Mouse (Mus musculus): Measurements from ENCODE around the gene Bcor.

Gene Bcor

DNA sequence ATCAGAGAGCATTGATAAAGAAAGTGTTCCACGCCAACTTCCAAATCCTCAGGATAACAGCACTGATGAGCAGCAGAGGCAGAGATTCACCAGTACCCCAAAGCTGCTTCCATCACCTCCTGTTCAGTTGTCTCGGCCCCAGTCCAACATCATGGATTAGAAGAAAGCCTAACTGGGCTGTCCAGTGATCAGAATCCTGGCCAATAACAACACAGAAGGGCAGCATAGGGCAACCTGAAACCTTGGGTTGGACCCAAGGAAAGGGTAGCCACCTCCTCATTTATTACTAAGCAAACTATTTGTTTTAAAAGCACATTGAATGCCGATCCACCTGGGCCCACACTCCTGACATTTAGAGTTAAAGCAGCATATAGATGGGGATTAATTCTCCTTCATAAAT, 99.3 kb downstream of the Bcor start:
- no peak for DNase-seq

DNA sequence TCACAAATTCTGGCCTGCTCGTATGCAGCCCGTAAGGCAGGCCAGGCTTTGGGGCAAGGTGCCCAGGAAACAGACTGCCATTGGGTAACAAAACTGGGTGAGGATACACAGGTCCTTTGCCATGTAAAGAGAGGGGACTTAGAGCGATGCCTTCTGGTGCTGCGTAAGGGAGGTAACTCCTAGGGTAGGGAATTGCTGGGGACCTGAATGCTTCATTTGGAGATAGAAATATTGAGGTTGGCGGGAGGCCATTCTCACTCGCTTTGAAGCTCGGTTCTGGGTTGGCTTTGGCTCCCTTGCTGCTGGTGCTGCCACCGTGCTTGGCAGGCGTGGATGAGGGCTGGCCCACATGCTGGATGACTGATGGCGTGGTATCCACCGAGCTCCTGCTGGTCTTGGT, 102.9 kb downstream of the Bcor start:
- DNase-seq: no peak

- no peak for DNase-seq
These were observed 106.7 kb downstream of the Bcor start for GRCm38 (mm10) chrX:12053315-12053914.

DNA sequence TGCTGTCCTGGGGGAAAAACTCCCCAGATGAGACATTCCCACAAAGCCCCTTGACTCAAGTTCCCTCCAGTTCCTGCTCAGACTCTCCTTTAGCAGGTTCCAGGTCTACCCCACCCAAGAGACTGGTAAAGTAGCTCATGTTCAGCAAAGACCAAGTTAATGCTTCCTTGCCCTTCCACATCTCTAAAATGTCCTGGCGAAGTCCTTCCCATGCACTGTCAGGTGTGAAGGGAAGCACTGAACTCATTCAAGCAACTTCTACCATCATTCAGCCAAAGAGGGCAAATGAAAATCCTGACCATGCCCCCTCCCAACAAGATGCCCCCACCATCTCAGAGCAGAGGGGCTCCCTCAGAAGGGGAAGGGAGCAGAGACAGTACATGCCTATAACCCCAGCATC, 107.5 kb downstream of the Bcor start:
- no peak for DNase-seq

DNA sequence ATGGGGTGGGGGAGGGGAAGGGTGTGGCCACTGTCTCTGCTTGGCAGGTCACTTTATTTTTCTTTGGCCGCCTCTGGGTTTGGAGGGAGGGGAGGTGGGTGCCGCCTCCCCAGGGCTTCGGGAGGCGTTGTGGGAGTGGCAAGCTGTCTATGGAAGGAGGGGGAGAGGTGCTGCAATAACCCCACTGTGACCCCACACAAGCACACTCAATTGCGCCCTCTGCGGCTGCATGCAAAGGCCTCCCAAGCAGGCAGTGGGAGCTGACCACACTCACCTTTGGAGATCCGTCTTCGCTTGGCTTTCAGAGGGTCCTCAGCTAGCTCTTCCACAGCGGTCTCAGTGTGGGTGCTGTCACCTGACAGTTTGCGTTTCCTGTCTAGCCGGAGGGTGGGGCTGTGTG, 111.4 kb downstream of the Bcor start:
- no peak for DNase-seq

- no peak for DNase-seq
These were observed 112.0 kb downstream of the Bcor start for GRCm38 (mm10) chrX:12048166-12048565.

- DNase-seq: no peak
These were observed 112.8 kb downstream of the Bcor start for GRCm38 (mm10) chrX:12047223-12047911.

DNA sequence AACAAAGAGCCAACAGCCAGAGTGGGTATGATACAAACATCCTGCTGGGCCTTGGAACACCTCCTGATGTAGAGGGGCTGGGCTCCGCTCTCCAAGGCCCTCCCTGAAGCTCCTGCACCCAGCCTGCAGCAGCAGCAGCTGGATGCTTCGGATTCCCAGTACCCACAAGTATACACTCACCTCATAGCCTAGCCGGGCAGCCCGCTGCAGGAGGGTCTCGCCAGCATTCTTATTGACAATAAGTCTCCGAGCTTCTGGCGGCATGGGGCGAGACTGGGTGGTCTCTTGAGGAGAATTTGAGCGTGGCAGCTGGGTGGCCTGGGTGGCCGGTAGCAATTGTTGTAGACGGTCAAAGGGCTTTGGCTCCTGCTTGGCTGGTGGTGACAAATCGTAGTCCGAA, 113.5 kb downstream of the Bcor start:
- no peak for DNase-seq

- no peak for DNase-seq
These were observed 116.8 kb downstream of the Bcor start for GRCm38 (mm10) chrX:12043352-12043751.

- no peak for DNase-seq
These were observed 118.7 kb downstream of the Bcor start for GRCm38 (mm10) chrX:12041453-12041852.

DNA sequence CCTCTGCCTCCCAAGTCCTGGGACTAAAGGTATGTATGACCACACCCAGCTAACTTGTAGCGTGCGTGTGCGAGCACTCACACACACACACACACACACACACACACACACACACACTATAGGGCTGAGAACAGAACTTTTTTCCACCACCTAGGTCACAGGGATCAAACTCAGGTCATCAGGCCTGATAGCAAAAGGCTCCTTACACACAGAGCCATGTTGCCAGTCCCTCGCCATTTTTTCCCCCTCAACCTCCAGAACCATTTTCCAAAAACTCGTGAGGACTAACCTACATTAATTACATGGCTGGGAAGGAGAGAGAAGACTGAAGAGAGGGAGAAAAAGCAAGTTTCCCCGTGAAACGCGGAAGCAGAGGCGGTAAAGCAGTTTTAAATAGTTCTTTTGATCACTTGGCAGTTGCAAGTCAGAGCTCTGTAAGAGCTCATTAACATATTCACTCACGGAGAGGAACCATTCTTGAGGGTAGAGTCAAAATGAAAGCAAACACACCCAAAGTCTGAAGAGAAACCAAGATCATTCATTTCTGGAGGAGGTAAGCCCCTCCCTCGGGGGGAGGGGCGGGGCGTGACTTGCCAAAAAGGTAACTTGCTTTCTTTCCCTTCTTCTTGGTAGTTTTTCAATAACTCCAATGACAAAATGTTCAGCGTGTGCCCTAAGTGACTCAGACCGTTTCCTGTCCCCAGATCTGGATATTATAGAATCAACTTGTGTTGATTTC, 145.3 kb downstream of the Bcor start:
- DNase-seq: peak; percentile 65

DNA sequence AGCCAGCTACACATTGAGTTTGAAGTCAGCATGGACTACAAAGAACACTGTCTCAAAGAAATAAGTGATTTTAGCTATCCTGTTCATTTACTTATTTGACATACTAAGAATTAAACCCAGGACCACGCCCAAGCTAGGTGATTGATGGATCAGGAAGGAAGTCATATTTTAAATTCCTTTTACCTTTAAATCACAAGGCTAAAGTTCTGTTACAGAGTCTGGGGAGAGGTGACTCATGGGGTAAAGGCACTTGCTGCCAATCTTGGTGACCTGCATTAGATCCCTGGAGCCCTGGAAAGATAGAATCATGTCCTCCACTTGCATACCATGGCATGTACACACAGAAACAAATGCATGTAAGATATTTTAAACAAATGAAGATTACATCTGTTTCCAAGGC, 149.5 kb downstream of the Bcor start:
- DNase-seq: no peak

DNA sequence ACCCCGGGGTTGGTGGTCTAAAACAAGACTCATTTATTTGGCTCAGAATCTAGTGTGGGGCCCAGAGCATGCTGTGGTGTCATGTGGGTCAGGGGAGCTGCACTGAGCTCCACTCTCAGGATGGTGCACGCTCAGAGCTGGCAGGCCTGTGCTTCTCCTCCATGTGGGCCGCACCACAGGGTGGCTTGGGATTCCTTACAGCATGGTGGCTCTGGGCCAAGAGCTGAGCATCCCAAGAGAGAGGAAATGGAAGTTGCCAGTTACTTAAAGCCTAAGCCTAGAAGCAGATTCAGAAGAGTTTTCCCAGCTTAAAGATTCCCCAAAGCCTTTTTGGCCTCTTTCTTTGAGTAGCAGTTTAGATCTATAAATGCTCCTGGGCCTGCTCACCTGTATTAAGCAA, 151.1 kb downstream of the Bcor start:
- DNase-seq: no peak

- no peak for DNase-seq
These were observed 152.2 kb downstream of the Bcor start for GRCm38 (mm10) chrX:12007832-12008540.

GRCm38 (mm10) chrX:12006882-12007753, 153.0 kb downstream of the Bcor start:
- peak; percentile 57 for DNase-seq

GRCm38 (mm10) chrX:12006031-12006881, 153.9 kb downstream of the Bcor start:
- DNase-seq: peak; percentile 69

DNA sequence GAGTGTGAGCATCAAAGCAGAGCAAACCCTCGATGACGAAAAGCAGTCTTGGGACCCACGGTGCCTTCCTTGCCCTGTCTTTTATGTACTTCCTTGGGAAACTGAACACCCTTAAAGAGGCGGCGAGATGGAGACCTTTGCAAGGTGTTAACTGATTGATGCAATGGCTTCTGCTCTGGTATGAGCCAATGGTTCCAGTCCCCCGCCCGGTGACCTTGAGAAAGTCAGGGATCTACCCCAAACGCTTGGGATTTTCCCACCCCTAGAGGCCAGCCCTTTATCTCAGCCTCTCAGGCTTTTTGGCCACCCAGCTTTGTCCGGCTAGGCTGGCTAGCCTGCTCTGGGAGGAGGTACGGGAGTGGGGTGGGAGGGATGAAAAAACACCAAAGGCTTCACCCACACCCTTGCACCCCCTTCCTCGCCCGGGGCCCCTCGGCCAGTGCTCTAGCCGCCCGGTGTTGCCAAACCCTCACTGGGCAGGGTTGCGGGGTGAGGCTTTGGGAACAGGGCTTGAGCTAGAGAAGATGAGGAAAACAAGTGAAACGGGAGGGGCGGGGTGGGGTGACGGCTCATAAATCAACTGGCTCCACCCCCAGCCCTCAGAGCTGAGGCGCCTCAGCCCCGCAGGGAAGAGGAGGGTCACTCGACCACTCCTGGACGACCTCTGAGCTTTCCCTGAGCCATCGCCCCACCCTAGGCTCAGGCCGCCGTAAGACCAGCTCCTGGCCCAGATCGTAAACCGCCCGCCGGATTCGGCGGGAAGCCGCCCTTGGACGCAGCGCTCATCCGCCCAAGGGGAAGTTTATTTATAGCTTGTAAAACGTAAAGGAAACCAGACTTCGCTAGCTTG, 154.7 kb downstream of the Bcor start:
- peak; percentile 53 for DNase-seq

GRCm38 (mm10) chrX:12004416-12004815, 155.7 kb downstream of the Bcor start:
- DNase-seq: no peak

- no peak for DNase-seq
These were observed 156.2 kb downstream of the Bcor start for GRCm38 (mm10) chrX:12003947-12004346.

GRCm38 (mm10) chrX:12003539-12003938, 156.6 kb downstream of the Bcor start:
- DNase-seq: no peak

GRCm38 (mm10) chrX:12003106-12003505, 157.0 kb downstream of the Bcor start:
- peak; percentile 64 for DNase-seq

All from thymus, postnatal 4 days (tissue).